Mouse (Mus musculus): ENCODE measurements at regions not wholly inside any gene's neighbourhood (a gene's known extent, or its start where the extent isn't known, plus 50 kb on each side); places are given as distances from the start of the nearest gene placed in this dataset.

GRCm38 (mm10) chr1:136710196-136710595 lies 85.5 kb downstream of the Zfp281 start:
- no peak overlapping the region for H3K9ac ChIP-seq (ENCODE audit: low read length)
- H3K27ac ChIP-seq (ENCODE audit: low read depth, low read length): no peak overlapping the region
- no peaks in the 10 kb centered on the region for H3K27me3 ChIP-seq (ENCODE audit: control insufficient read depth, insufficient read depth, low read length)
- WGBS: 73% methylated on average over 4 of the region's 4 CpGs
- H3K9me3 ChIP-seq (ENCODE audit: control insufficient read depth, low read length): no peaks in the 10 kb centered on the region
- no peaks in the 10 kb centered on the region for H3K36me3 ChIP-seq (ENCODE audit: control insufficient read depth, insufficient read depth, low read length)
- no peak overlapping the region for H3K4me2 ChIP-seq (ENCODE audit: low read depth, low read length, severe bottlenecking)
- no peaks in the 10 kb centered on the region for H3K4me1 ChIP-seq (replicated peaks; ENCODE audit: control insufficient read depth, insufficient read depth, low read length)
- ATAC-seq (replicated peaks; ENCODE audit: low FRiP score) (no peak), DNase-seq (ENCODE audit: low spot score) (no peak)
- no peak overlapping the region for H3K4me3 ChIP-seq (ENCODE audit: low read depth, low read length)

GRCm38 (mm10) chr1:136711243-136711642 lies 86.5 kb downstream of the Zfp281 start:
- Histone ChIP-seq H3K4me2 (ENCODE audit: low read depth, low read length, severe bottlenecking) (no peak overlapping the region), H3K36me3 (ENCODE audit: control insufficient read depth, insufficient read depth, low read length) (no peaks in the 10 kb centered on the region), H3K27ac (ENCODE audit: low read depth, low read length) (no peak overlapping the region), H3K9ac (ENCODE audit: low read length) (no peak overlapping the region), H3K27me3 (ENCODE audit: control insufficient read depth, insufficient read depth, low read length) (no peaks in the 10 kb centered on the region), H3K9me3 (ENCODE audit: control insufficient read depth, low read length) (no peaks in the 10 kb centered on the region), H3K4me1 (replicated peaks; ENCODE audit: control insufficient read depth, insufficient read depth, low read length) (no peaks in the 10 kb centered on the region), H3K4me3 (ENCODE audit: low read depth, low read length) (no peak overlapping the region)
- ATAC-seq (replicated peaks; ENCODE audit: low FRiP score) (no peak), DNase-seq (ENCODE audit: low spot score) (no peak)
- WGBS: 85% methylated on average over 7 of the region's 7 CpGs

GRCm38 (mm10) chr1:136714077-136714476 lies 89.4 kb downstream of the Zfp281 start:
- Histone ChIP-seq H3K9ac (ENCODE audit: low read length) (no peak overlapping the region), H3K36me3 (ENCODE audit: control insufficient read depth, insufficient read depth, low read length) (no peaks in the 10 kb centered on the region), H3K9me3 (ENCODE audit: control insufficient read depth, low read length) (no peaks in the 10 kb centered on the region), H3K27ac (ENCODE audit: low read depth, low read length) (no peak overlapping the region), H3K4me1 (replicated peaks; ENCODE audit: control insufficient read depth, insufficient read depth, low read length) (no peaks in the 10 kb centered on the region), H3K4me3 (ENCODE audit: low read depth, low read length) (no peak overlapping the region), H3K27me3 (ENCODE audit: control insufficient read depth, insufficient read depth, low read length) (no peaks in the 10 kb centered on the region), H3K4me2 (ENCODE audit: low read depth, low read length, severe bottlenecking) (no peak overlapping the region)
- WGBS: 82% methylated on average over 4 of the region's 4 CpGs
- no peak for ATAC-seq (replicated peaks; ENCODE audit: low FRiP score)
- DNase-seq (ENCODE audit: low spot score): no peak

- H3K36me3 ChIP-seq (ENCODE audit: control insufficient read depth, insufficient read depth, low read length): no peaks in the 10 kb centered on the region
- no peak for ATAC-seq (replicated peaks; ENCODE audit: low FRiP score)
- H3K9ac ChIP-seq (ENCODE audit: low read length): no peak overlapping the region
- 91% methylated on average over 11 of the region's 11 CpGs for WGBS
- H3K4me3 ChIP-seq (ENCODE audit: low read depth, low read length): no peak overlapping the region
- DNase-seq (ENCODE audit: low spot score): no peak
- no peaks in the 10 kb centered on the region for H3K4me1 ChIP-seq (replicated peaks; ENCODE audit: control insufficient read depth, insufficient read depth, low read length)
- no peak overlapping the region for H3K4me2 ChIP-seq (ENCODE audit: low read depth, low read length, severe bottlenecking)
- H3K27ac ChIP-seq (ENCODE audit: low read depth, low read length): no peak overlapping the region
- H3K27me3 ChIP-seq (ENCODE audit: control insufficient read depth, insufficient read depth, low read length): no peaks in the 10 kb centered on the region
- no peaks in the 10 kb centered on the region for H3K9me3 ChIP-seq (ENCODE audit: control insufficient read depth, low read length)
Observed at GRCm38 (mm10) chr1:136714987-136715386, 90.3 kb downstream of the Zfp281 start.

GRCm38 (mm10) chr1:136717830-136718517 lies 93.3 kb downstream of the Zfp281 start:
- H3K27ac ChIP-seq (ENCODE audit: low read depth, low read length): no peak overlapping the region
- no peak for DNase-seq (ENCODE audit: low spot score)

GRCm38 (mm10) chr1:136723839-136724443 lies 99.2 kb downstream of the Zfp281 start:
- Histone ChIP-seq H3K4me2 (ENCODE audit: low read depth, low read length, severe bottlenecking) (no peak overlapping the region), H3K27ac (ENCODE audit: low read depth, low read length) (no peak overlapping the region), H3K36me3 (ENCODE audit: control insufficient read depth, insufficient read depth, low read length) (no peaks in the 10 kb centered on the region), H3K4me1 (replicated peaks; ENCODE audit: control insufficient read depth, insufficient read depth, low read length) (no peaks in the 10 kb centered on the region), H3K9me3 (ENCODE audit: control insufficient read depth, low read length) (no peaks in the 10 kb centered on the region), H3K27me3 (ENCODE audit: control insufficient read depth, insufficient read depth, low read length) (no peaks in the 10 kb centered on the region), H3K4me3 (ENCODE audit: low read depth, low read length) (no peak overlapping the region), H3K9ac (ENCODE audit: low read length) (no peak overlapping the region)
- ATAC-seq (replicated peaks; ENCODE audit: low FRiP score) (no peak), DNase-seq (ENCODE audit: low spot score) (no peak)
- WGBS: 93% methylated on average over 13 of the region's 13 CpGs

More at GRCm38 (mm10) chr1:136717830-136718517, 93.3 kb downstream of the Zfp281 start:
- Histone ChIP-seq H3K9ac (ENCODE audit: low read length) (no peak overlapping the region), H3K27me3 (ENCODE audit: control insufficient read depth, insufficient read depth, low read length) (no peaks in the 10 kb centered on the region), H3K4me1 (replicated peaks; ENCODE audit: control insufficient read depth, insufficient read depth, low read length) (no peaks in the 10 kb centered on the region), H3K9me3 (ENCODE audit: control insufficient read depth, low read length) (no peaks in the 10 kb centered on the region), H3K4me2 (ENCODE audit: low read depth, low read length, severe bottlenecking) (no peak overlapping the region), H3K4me3 (ENCODE audit: low read depth, low read length) (no peak overlapping the region), H3K36me3 (ENCODE audit: control insufficient read depth, insufficient read depth, low read length) (no peaks in the 10 kb centered on the region)
- WGBS: 79% methylated on average over 15 of the region's 15 CpGs
- ATAC-seq (replicated peaks; ENCODE audit: low FRiP score): no peak

GRCm38 (mm10) chr1:136725242-136725641 lies 100.5 kb downstream of the Zfp281 start:
- 88% methylated on average over 4 of the region's 4 CpGs for WGBS
- Histone ChIP-seq H3K27me3 (ENCODE audit: control insufficient read depth, insufficient read depth, low read length) (no peaks in the 10 kb centered on the region), H3K27ac (ENCODE audit: low read depth, low read length) (no peak overlapping the region), H3K4me3 (ENCODE audit: low read depth, low read length) (no peak overlapping the region), H3K4me2 (ENCODE audit: low read depth, low read length, severe bottlenecking) (no peak overlapping the region), H3K36me3 (ENCODE audit: control insufficient read depth, insufficient read depth, low read length) (no peaks in the 10 kb centered on the region), H3K9ac (ENCODE audit: low read length) (no peak overlapping the region), H3K9me3 (ENCODE audit: control insufficient read depth, low read length) (no peaks in the 10 kb centered on the region), H3K4me1 (replicated peaks; ENCODE audit: control insufficient read depth, insufficient read depth, low read length) (no peaks in the 10 kb centered on the region)
- DNase-seq (ENCODE audit: low spot score) (no peak), ATAC-seq (replicated peaks; ENCODE audit: low FRiP score) (no peak)

- no peak overlapping the region for H3K4me3 ChIP-seq (ENCODE audit: low read depth, low read length)
- no peak overlapping the region for H3K9ac ChIP-seq (ENCODE audit: low read length)
- no peak overlapping the region for H3K27ac ChIP-seq (ENCODE audit: low read depth, low read length)
- H3K4me2 ChIP-seq (ENCODE audit: low read depth, low read length, severe bottlenecking): no peak overlapping the region
- H3K27me3 ChIP-seq (ENCODE audit: control insufficient read depth, insufficient read depth, low read length): no peaks in the 10 kb centered on the region
- no peaks in the 10 kb centered on the region for H3K4me1 ChIP-seq (replicated peaks; ENCODE audit: control insufficient read depth, insufficient read depth, low read length)
- no peaks in the 10 kb centered on the region for H3K9me3 ChIP-seq (ENCODE audit: control insufficient read depth, low read length)
- ATAC-seq (replicated peaks; ENCODE audit: low FRiP score) (no peak), DNase-seq (ENCODE audit: low spot score) (no peak)
- 68% methylated on average over 11 of the region's 11 CpGs for WGBS
- H3K36me3 ChIP-seq (ENCODE audit: control insufficient read depth, insufficient read depth, low read length): no peaks in the 10 kb centered on the region
Observed at GRCm38 (mm10) chr1:136726145-136726935, 101.6 kb downstream of the Zfp281 start.
